Mouse (Mus musculus) small intestine, adult 2 months (tissue): ENCODE data around the gene Gpr137b.
"Not testable (repeated sequence)": the region's sequence is repeated elsewhere in the genome, so short reads cannot be mapped to it uniquely, and the experiment has no call there.

ENCODE experiments used
- CTCF ChIP-seq: fragments of 200-500 bp; IDR thresholded peaks from 2 replicates; pipeline ENCODE4 v1.5.1; 2012; ENCODE audit warnings: low read depth, mild to moderate bottlenecking, control low read depth, inconsistent platforms, low read length, moderate library complexity, mixed read lengths; ENCODE audit not compliant: insufficient replicate concordance, insufficient read length; ENCODE audit errors: extremely low read depth
- POLR2A ChIP-seq: fragments of 200-500 bp; IDR thresholded peaks from 2 replicates; pipeline ENCODE4 v1.6.1; 2012; ENCODE audit warnings: low read depth, mild to moderate bottlenecking, control low read depth, inconsistent platforms, low read length, moderate library complexity

DNA sequence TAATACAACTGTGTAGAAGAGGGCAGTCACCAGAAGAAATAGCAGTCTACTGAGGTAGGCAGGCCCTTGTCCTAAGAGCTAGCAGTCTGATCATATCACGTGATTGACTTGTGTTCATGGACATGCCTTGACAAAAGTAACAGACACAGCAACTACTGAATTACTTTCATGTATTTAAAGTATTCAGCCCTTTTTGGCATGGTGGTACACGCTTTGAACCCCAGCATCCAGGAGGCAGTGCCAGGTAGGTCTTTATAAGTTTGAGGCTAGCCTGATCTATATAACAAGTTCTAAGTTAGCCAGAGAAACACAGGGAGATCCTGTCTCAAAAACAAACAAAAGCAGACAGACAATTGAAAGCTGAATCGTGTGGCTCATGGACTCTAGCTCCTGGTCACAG, 7.0 kb upstream of the Gpr137b start:
- not testable (repeated sequence) for TF ChIP-seq CTCF, POLR2A
